In the genomic region with DNA sequence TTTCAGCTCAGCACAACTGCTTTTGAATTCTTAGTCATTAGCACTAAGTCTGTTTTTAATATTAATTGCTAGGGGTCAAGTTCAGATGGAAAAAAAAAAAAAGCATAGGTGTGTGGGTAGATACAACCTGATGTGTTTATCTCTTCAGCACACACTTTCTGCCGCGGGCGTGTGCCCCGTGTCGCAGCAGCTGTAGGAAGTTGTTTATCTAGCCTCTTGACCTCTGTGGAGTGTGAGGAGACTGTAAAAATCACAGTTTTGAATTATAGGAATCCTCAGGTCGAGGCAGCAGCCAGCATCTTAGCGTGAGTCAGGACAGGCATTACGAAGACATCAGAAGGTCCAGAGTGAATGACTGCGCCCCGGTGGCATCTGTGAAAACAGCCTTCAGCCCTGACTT, we compare ENCODE assay signal across 12 mouse cellular contexts.
DNase-seq lines count a peak whose midpoint lies in the region; ATAC-seq and TF ChIP-seq lines count a peak whose summit lies in the region.
"Had no signal": no experiment of that assay in that cellular context is flagged by ENCODE, and none has a peak within 500 bp of the region (broad histone marks: within the 10 kb centered on the region; RNA-seq: fewer than 3 reads in every experiment).

No protein-coding gene starts in this region.

- no peaks in the 10 kb centered on the region for H3K79me2 ChIP-seq in heart, adult 2 months (replicated peaks; ENCODE audit: control insufficient read depth, insufficient read depth, low read length)

- no peak for TF ChIP-seq POLR2A in heart, adult 2 months (IDR thresholded peaks at IDR 0.05; ENCODE audit: insufficient read depth, low read depth, low read length)

- H3K36me3 ChIP-seq in heart, adult 2 months (ENCODE audit: control insufficient read depth, insufficient read depth, low read length), result no peaks in the 10 kb centered on the region
- no peaks in the 10 kb centered on the region for H3K36me3 ChIP-seq in lung, postnatal 0 days (ENCODE audit: insufficient read depth, low read length)
- H3K36me3 ChIP-seq in kidney, postnatal 0 days (ENCODE audit: insufficient read depth, low read length), result no peaks in the 10 kb centered on the region
- H3K36me3 ChIP-seq: midbrain, embryonic 10.5 days had no signal

- H3K9ac ChIP-seq in heart, adult 2 months (ENCODE audit: low read depth, low read length), result no peak overlapping the region
- H3K9ac ChIP-seq in lung, postnatal 0 days (replicated peaks; ENCODE audit: low read depth), result no peak overlapping the region
- no peak overlapping the region for H3K9ac ChIP-seq in kidney, postnatal 0 days (ENCODE audit: low read depth, low read length)
- H3K9ac ChIP-seq: hindbrain, embryonic 14.5 days had no signal

- peak; percentile 70; the same call in 1 of the 2 replicates for TF ChIP-seq EP300 in heart, adult 2 months (IDR thresholded peaks at IDR 0.05; ENCODE audit: insufficient read depth, low read depth, low read length)
- no peak for TF ChIP-seq EP300 in lung, postnatal 0 days (IDR thresholded peaks at IDR 0.05)

- no peaks in the 10 kb centered on the region for H3K27me3 ChIP-seq in heart, adult 2 months (ENCODE audit: control insufficient read depth, insufficient read depth, low read length)
- H3K27me3 ChIP-seq in lung, postnatal 0 days (replicated peaks; ENCODE audit: insufficient read depth, low read length), result no peaks in the 10 kb centered on the region
- no peaks in the 10 kb centered on the region for H3K27me3 ChIP-seq in kidney, postnatal 0 days (ENCODE audit: insufficient read depth, low read length)

- H3K27ac ChIP-seq in heart, adult 2 months, result peak overlapping the region; percentile 66
- no peak overlapping the region for H3K27ac ChIP-seq in lung, postnatal 0 days (ENCODE audit: low read length)
- H3K27ac ChIP-seq in kidney, postnatal 0 days, result no peak overlapping the region
- H3K27ac ChIP-seq: hindbrain, embryonic 14.5 days; midbrain, embryonic 10.5 days had no signal

- H3K4me2 ChIP-seq in lung, postnatal 0 days (replicated peaks; ENCODE audit: low read depth, low read length), result no peak overlapping the region
- no peak overlapping the region for H3K4me2 ChIP-seq in kidney, postnatal 0 days (ENCODE audit: low read length)
- H3K4me2 ChIP-seq: hindbrain, embryonic 14.5 days had no signal

- intact Hi-C loops in heart, adult 2 months (cut with DNase I), result no loop called here

- no peak for TF ChIP-seq CTCF in heart, adult 2 months (IDR thresholded peaks at IDR 0.05)
- no peak for TF ChIP-seq CTCF in lung, postnatal 0 days (IDR thresholded peaks at IDR 0.05)
- no peak for TF ChIP-seq CTCF in kidney, postnatal 0 days (IDR thresholded peaks at IDR 0.05; ENCODE audit: low read depth)

- 23% methylated on average over 10 of the region's 10 CpGs for WGBS in heart, adult 2 months
- 13% methylated on average over 10 of the region's 10 CpGs for WGBS in lung, postnatal 0 days
- WGBS in kidney, postnatal 0 days, result 11% methylated on average over 10 of the region's 10 CpGs

- H3K9me3 ChIP-seq in lung, postnatal 0 days (ENCODE audit: low read length), result no peaks in the 10 kb centered on the region
- H3K9me3 ChIP-seq in kidney, postnatal 0 days (replicated peaks; ENCODE audit: low read length), result no peaks in the 10 kb centered on the region
- H3K9me3 ChIP-seq: midbrain, embryonic 10.5 days had no signal

- no peak for ATAC-seq in lung, postnatal 0 days
- ATAC-seq in kidney, postnatal 0 days (replicated peaks; ENCODE audit: low FRiP score, low read depth), result no peak

- no peak overlapping the region for H3K4me3 ChIP-seq in heart, adult 2 months
- no peak overlapping the region for H3K4me3 ChIP-seq in lung, postnatal 0 days (ENCODE audit: low read depth, low read length)
- no peak overlapping the region for H3K4me3 ChIP-seq in kidney, postnatal 0 days (replicated peaks; ENCODE audit: low read depth, low read length)
- H3K4me3 ChIP-seq: midbrain, embryonic 10.5 days had no signal

- DNase-seq in heart, adult 2 months, result peak; percentile 17 to 27
- no peak for DNase-seq in heart, postnatal 4 days
- peak; percentile 14 for DNase-seq in lung, postnatal 0 days (ENCODE audit: low spot score)
- no peak for DNase-seq in lung, postnatal 25 days (ENCODE audit: low spot score)
- DNase-seq in kidney, postnatal 0 days (ENCODE audit: low spot score), result peak; percentile 41
- no peak for DNase-seq in spleen, postnatal 36 days (ENCODE audit: low spot score in 2 of 2)
- DNase-seq in layer of hippocampus, adult 9-11 months, result no peak
- no peak for DNase-seq in cerebellum, adult 9-11 months
- DNase-seq: gastrocnemius, postnatal 10 days; lung, adult 2 months had no signal

- H3K4me1 ChIP-seq in heart, adult 2 months (ENCODE audit: control insufficient read depth, insufficient read depth, low read length), result peaks cover 1% of the 10 kb centered on the region
- H3K4me1 ChIP-seq in lung, postnatal 0 days (ENCODE audit: insufficient read depth, low read depth, low read length), result 0 out of 2 replicates have a peak, but pooled peaks cover 4% of the 10 kb centered on the region
- no peaks in the 10 kb centered on the region; the same call in 1 of the 2 replicates for H3K4me1 ChIP-seq in kidney, postnatal 0 days (replicated peaks; ENCODE audit: insufficient read depth, low read length)

Comparison
In these comparisons a context has a peak if more than half of its experiments do, and no peak if none do; other contexts are left out.
1. DNase-seq: peak in heart, adult 2 months (2 of 2), lung, postnatal 0 days (single experiment) and kidney, postnatal 0 days (single experiment); none in heart, postnatal 4 days (single experiment), lung, postnatal 25 days (single experiment), spleen, postnatal 36 days (0 of 2), layer of hippocampus, adult 9-11 months (single experiment) and cerebellum, adult 9-11 months (single experiment).